Mouse (Mus musculus) C2C12 (cell line): ENCODE measurements around the gene Sez6l2.

Source experiments
- CTCF ChIP-seq: IDR thresholded peaks from one replicate; pipeline ENCODE4 v1.5.1; 2011; ENCODE audit not compliant: control insufficient read depth, insufficient read depth, insufficient read length
- MYOG ChIP-seq: IDR thresholded peaks from one replicate; pipeline ENCODE4 v1.6.1; 2011; ENCODE audit not compliant: control insufficient read depth, insufficient read length; ENCODE audit errors: extremely low read depth

DNA sequence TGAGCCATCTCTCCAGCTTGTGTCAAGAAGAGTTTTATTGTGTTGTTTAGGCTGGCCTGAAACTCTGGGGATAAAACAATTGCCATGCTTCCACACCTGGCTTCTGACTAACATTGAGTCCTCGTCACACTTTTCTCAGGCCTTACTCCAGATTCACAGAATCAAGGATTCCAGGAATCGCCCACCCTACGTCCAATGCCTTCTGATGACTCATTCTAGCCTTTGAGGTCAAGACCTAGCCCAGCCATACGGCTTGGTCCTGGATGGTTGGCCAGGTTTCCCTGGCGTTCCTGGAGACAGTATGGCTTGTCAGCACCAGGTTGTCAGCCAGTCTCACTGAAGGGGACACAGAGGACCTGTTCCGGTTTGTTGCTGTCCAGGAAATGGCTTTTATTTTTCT is 62.0 kb downstream of the Sez6l2 start:
- TF ChIP-seq CTCF: no peak
- no peak for TF ChIP-seq MYOG
